Mouse (Mus musculus): Measurements from ENCODE around the gene Slc4a10.

GRCm38 (mm10) chr2:62357259-62357658, 311.0 kb downstream of the Slc4a10 start:
- TF ChIP-seq CTCF (IDR thresholded peaks at IDR 0.05; ENCODE audit: borderline replicate concordance, insufficient read depth, low read depth, low read length) (no peak), POLR2A (IDR thresholded peaks at IDR 0.05; ENCODE audit: borderline replicate concordance, insufficient read depth, low read length) (no peak)

Measured in cerebellum, adult 2 months (tissue).